Mouse (Mus musculus) lung, adult 2 months (tissue): ENCODE data around the gene Sult3a2. TPM values are rescaled to one million over a fixed set of nuclear protein-coding genes. Genes with fewer than 3 reads are reported as not detected.

ENCODE experiments used
- DNase-seq: peaks from one replicate; pipeline ENCODE4 v3.0.0; 2022
- H3K4me1 ChIP-seq: fragments of 200-500 bp; 2 replicates; pipeline ENCODE4 v1.6.1; 2011; ENCODE audit warnings: low read length; ENCODE audit not compliant: control insufficient read depth, insufficient read depth
- H3K4me3 ChIP-seq: fragments of 200-500 bp; replicated peaks from 2 replicates; pipeline ENCODE3; 2011; ENCODE audit warnings: low read depth, mild to moderate bottlenecking, control low read depth, low read length; ENCODE audit errors: extremely low read depth
- CTCF ChIP-seq: fragments of 200-500 bp; IDR thresholded peaks from 2 replicates; pipeline ENCODE4 v1.5.1; 2011; ENCODE audit warnings: mild to moderate bottlenecking, low read length, control low read depth; ENCODE audit not compliant: insufficient read depth
- POLR2A ChIP-seq: fragments of 200-500 bp; IDR thresholded peaks from 2 replicates; pipeline ENCODE4 v1.6.1; 2011; ENCODE audit warnings: low read depth, mild to moderate bottlenecking, control low read depth, low read length, borderline replicate concordance; ENCODE audit errors: extremely low read depth
- WGBS: fragments of 180-500 bp; shearing (Covaris S2); methylation state at CpG from one replicate; pipeline ENCODE4 v1.1.7; 2018; 5-methylcytosine and 5-hydroxymethylcytosine counted together
- polyA plus RNA-seq: library from polyadenylated mRNA; depleted of rRNA; stranded (reverse); fragments of >200 nt; gene quantifications from 2 replicates; pipeline ENCODE4 v1.2.3, GENCODE M21; 2012; rRNA removed

The Sult3a2 gene
- polyA plus RNA-seq, 1 experiment: not detected

DNA sequence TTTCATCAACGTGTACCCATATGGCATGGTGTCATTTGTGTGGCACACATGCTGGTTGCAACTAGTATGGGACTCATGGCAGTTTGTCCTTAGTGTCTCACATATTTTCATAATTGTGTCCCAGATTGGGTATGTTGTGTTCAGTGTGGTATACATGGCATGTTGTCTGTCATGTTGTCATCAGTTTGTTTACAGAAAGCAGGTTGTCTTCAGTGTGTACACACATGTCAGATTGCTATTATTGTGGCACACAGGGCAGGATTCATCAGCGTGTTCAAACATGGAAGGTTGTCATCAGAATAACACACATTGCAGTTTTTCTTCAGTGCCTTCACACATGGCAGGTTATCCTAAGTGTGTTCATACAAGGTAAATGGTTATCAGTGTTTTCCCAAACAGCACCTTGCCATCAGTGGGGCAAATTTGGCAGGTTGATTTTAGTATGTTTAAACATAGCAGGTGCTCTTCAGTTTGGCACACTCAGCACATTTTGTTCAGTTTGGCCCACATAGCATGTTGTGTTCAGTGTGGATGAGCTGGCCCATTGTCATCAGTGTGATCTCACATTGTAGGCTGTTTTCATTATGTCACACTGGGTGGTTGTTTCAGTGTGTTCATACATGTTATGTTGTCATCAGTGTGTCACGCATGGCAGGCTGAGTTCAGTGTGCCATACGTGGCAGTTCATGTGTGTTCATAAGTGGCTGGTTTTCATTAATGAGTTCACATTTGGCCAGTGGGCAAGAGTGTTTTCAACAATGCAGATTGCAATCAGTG, 53.9 kb downstream of the Sult3a2 start:
- H3K4me1 ChIP-seq: no peaks in the 10 kb centered on the region
- H3K4me3 ChIP-seq: no peak overlapping the region
- DNase-seq: no peak
- WGBS: 81% methylated on average over 4 of the region's 4 CpGs
- TF ChIP-seq POLR2A (no peak), CTCF (no peak)

DNA sequence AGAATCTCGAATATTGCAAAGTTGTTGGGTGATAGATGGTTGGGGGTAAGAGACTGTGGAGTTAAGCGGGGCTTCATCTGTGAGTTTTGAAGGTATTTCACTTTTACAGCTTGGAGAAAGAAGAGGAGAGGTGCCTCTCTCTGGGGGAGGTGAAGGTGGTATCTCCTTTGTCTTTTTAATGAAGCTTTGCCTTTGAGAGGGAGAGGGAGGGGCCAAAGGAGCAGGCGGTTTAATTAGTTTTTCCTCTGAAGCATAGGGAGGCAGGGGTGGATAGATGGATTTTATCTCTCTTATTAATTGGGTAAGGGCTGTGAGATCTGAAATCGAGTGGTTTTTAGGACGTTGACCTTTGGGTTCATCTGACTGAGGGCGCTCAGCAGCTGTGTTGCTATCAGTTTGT, 62.7 kb downstream of the Sult3a2 start:
- no peak for DNase-seq
- Histone ChIP-seq H3K4me1 (no peaks in the 10 kb centered on the region), H3K4me3 (no peak overlapping the region)
- WGBS: 40% methylated on average over 6 of the region's 6 CpGs
- TF ChIP-seq POLR2A (no peak), CTCF (no peak)

DNA sequence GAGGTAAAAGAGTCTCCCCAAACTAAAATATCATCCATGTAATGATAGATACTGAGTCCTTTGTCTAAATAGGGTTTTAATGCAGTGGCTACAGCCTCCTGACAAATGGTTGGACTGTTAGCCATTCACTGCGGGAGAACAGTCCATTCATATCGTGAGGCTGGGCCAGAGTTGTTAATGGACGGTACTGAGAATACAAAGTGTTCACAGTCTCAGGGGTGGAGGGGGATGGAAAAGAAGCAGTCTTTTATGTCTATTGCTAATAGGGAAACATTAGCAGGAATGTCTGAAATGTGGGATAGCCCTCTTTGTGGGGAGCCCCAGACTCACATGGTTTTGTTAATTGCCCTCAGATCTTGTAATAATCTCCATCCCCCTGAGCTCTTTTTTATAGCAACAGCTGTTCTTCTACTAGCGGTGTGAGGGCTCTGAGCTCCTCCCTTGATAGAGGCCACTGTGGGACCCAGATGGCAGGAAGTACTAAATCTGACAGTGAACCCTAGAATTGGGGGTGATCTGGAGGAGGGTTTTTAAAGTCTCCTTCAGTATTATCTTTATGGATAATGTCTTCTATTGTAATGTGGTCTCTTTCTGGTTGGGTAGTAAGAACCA, 64.6 kb downstream of the Sult3a2 start:
- TF ChIP-seq POLR2A (no peak), CTCF (no peak)
- Histone ChIP-seq H3K4me1 (no peaks in the 10 kb centered on the region), H3K4me3 (no peak overlapping the region)
- DNase-seq: no peak
- 82% methylated on average over 4 of the region's 4 CpGs for WGBS

Other genes starting within 250 kb of the Sult3a2 start
- not detected in 2 replicates for gene Clvs2, start 161.9 kb downstream of the Sult3a2 start, polyA plus RNA-seq
- not detected in 2 replicates for gene Sult3a1, start 71.0 kb upstream of the Sult3a2 start, polyA plus RNA-seq
- gene Rsph4a, start 118.4 kb upstream of the Sult3a2 start, polyA plus RNA-seq: 1.7 and 2.8 TPM in 2 replicates
- 4.1 and 7.6 TPM in 2 replicates for gene Zup1, start 164.6 kb upstream of the Sult3a2 start, polyA plus RNA-seq
- 24.5 and 42.9 TPM in 2 replicates for gene Rwdd1, start 232.9 kb upstream of the Sult3a2 start, polyA plus RNA-seq